ENCODE assay signal across 9 mouse cellular contexts in genomic region chr5:64224735-64225425, GRCm38 (mm10).
DNase-seq lines count a peak whose midpoint lies in the region; ATAC-seq and TF ChIP-seq lines count a peak whose summit lies in the region.
"Had no signal": no experiment of that assay in that cellular context is flagged by ENCODE, and none has a peak within 500 bp of the region (broad histone marks: within the 10 kb centered on the region; RNA-seq: fewer than 3 reads in every experiment).

No protein-coding gene starts in this region.

- TF ChIP-seq CTCF in heart, adult 2 months (IDR thresholded peaks at IDR 0.05), result no peak

- H3K27ac ChIP-seq in heart, embryonic 16.5 days (ENCODE audit: low read length), result peak overlapping the region; percentile 44
- no peak overlapping the region for H3K27ac ChIP-seq in heart, adult 2 months
- H3K27ac ChIP-seq: liver, embryonic 14.5 days had no signal

- no peak for TF ChIP-seq EP300 in heart, adult 2 months (IDR thresholded peaks at IDR 0.05; ENCODE audit: insufficient read depth, low read depth, low read length)

- no peak overlapping the region for H3K9ac ChIP-seq in heart, embryonic 16.5 days (ENCODE audit: low read length)
- H3K9ac ChIP-seq in heart, adult 2 months (ENCODE audit: low read depth, low read length), result no peak overlapping the region
- H3K9ac ChIP-seq: liver, embryonic 14.5 days had no signal

- no peak for DNase-seq in heart, adult 2 months
- DNase-seq in 3T3-L1 (ENCODE audit: low read depth, low spot score), result peak; percentile 94
- peak; percentile 42 for DNase-seq in brain, embryonic 18.5 days (ENCODE audit: low read depth, low spot score)
- peak; percentile 66 to 76 for DNase-seq in left cerebral cortex, postnatal 14 days (ENCODE audit: low spot score in 2 of 2)
- DNase-seq in liver, result no peak
- DNase-seq in lung, postnatal 25 days (ENCODE audit: low spot score), result no peak
- no peak for DNase-seq in gastrocnemius, postnatal 4 days (ENCODE audit: low spot score in 2 of 2)

- no peaks in the 10 kb centered on the region for H3K79me2 ChIP-seq in heart, adult 2 months (replicated peaks; ENCODE audit: control insufficient read depth, insufficient read depth, low read length)

- intact Hi-C loops in heart, adult 2 months (cut with DNase I), result no loop called here
- intact Hi-C loops in left cerebral cortex, postnatal 14 days (cut with DNase I), result no loop called here

- no peaks in the 10 kb centered on the region for H3K36me3 ChIP-seq in heart, embryonic 16.5 days (ENCODE audit: control insufficient read depth, insufficient read depth)
- no peaks in the 10 kb centered on the region for H3K36me3 ChIP-seq in heart, adult 2 months (ENCODE audit: control insufficient read depth, insufficient read depth, low read length)

- no peaks in the 10 kb centered on the region for H3K27me3 ChIP-seq in heart, embryonic 16.5 days (ENCODE audit: control insufficient read depth, insufficient read depth, low read length)
- no peaks in the 10 kb centered on the region for H3K27me3 ChIP-seq in heart, adult 2 months (ENCODE audit: control insufficient read depth, insufficient read depth, low read length)

- TF ChIP-seq POLR2A in heart, adult 2 months (IDR thresholded peaks at IDR 0.05; ENCODE audit: insufficient read depth, low read depth, low read length), result no peak

- no peak overlapping the region for H3K4me3 ChIP-seq in heart, embryonic 16.5 days (ENCODE audit: low read length)
- no peak overlapping the region for H3K4me3 ChIP-seq in heart, adult 2 months

- peaks cover 4% of the 10 kb centered on the region for H3K4me1 ChIP-seq in heart, embryonic 16.5 days (ENCODE audit: control insufficient read depth, insufficient read depth, low read length)
- no peaks in the 10 kb centered on the region; the same call in 1 of the 2 replicates for H3K4me1 ChIP-seq in heart, adult 2 months (ENCODE audit: control insufficient read depth, insufficient read depth, low read length)

- 71% methylated on average over 9 of the region's 9 CpGs for WGBS in heart, embryonic 16.5 days
- 58% methylated on average over 9 of the region's 9 CpGs for WGBS in heart, adult 2 months

- ATAC-seq in heart, embryonic 16.5 days (replicated peaks; ENCODE audit: extremely low read depth, insufficient read depth, low FRiP score), result 0 out of 2 replicates have a peak, but pooled peaks have one; percentile 25

- no peak overlapping the region for H3K4me2 ChIP-seq in heart, embryonic 16.5 days (ENCODE audit: low read depth, low read length)

- no peaks in the 10 kb centered on the region for H3K9me3 ChIP-seq in heart, embryonic 16.5 days (replicated peaks; ENCODE audit: control insufficient read depth, low read length)

Comparison
In these comparisons a context has a peak if more than half of its experiments do, and no peak if none do; other contexts are left out.
1. DNase-seq: peak in 3T3-L1 (single experiment), brain, embryonic 18.5 days (single experiment) and left cerebral cortex, postnatal 14 days (2 of 2); none in heart, adult 2 months (0 of 2), liver (single experiment), lung, postnatal 25 days (single experiment) and gastrocnemius, postnatal 4 days (0 of 2).